32 mouse cellular contexts compared by ENCODE assay signal in the genomic region with DNA sequence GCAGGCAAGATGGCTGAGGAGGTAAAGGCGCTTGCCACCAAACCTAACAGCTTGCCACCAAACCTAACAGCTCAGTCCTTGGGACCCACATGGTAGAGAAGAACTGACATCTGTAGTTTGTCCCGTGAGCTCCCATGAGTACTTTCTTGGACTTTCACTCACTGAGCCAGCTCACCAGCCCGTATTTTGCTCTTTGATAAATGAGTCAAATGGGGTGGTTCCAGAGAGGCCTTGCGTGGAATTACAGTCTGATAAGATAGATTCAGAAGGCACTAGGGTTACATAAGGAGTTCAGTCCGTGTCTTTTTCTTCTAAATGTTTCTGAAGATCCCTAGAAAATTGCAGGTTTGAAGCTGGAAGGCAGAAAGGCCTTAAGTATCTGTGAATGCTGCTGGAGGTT. TPM values are rescaled to one million over a fixed set of nuclear protein-coding genes. Genes with fewer than 3 reads are reported as not detected.
A peak's percentile ranks its signal among the peaks of the same experiment; 100 is the strongest.
DNase-seq lines count a peak whose midpoint lies in the region; ATAC-seq lines count a peak whose summit lies in the region.
"Had no signal": no experiment of that assay in that cellular context is flagged by ENCODE, and none has a peak within 500 bp of the region (broad histone marks: within the 10 kb centered on the region; RNA-seq: fewer than 3 reads in every experiment).

No protein-coding gene starts in this region.

- peaks cover 39% of the 10 kb centered on the region for H3K4me1 ChIP-seq in liver, embryonic 12.5 days
- H3K4me1 ChIP-seq: embryonic facial prominence, embryonic 15.5 days; heart, embryonic 13.5 days; midbrain, embryonic 13.5 days had no signal

- H3K9me3 ChIP-seq in liver, embryonic 12.5 days (replicated peaks), result no peaks in the 10 kb centered on the region
- H3K9me3 ChIP-seq: embryonic facial prominence, embryonic 15.5 days; heart, embryonic 13.5 days; midbrain, embryonic 13.5 days had no signal

- H3K27ac ChIP-seq in liver, embryonic 12.5 days, result peak overlapping the region; percentile 86
- H3K27ac ChIP-seq: embryonic facial prominence, embryonic 15.5 days; heart, adult 2 months; heart, embryonic 13.5 days; hindbrain, postnatal 0 days; midbrain, embryonic 13.5 days had no signal

- H3K9ac ChIP-seq in liver, embryonic 12.5 days, result peak overlapping the region; percentile 39
- H3K9ac ChIP-seq: embryonic facial prominence, embryonic 15.5 days; heart, embryonic 13.5 days; midbrain, embryonic 13.5 days had no signal

- no peaks in the 10 kb centered on the region for H3K27me3 ChIP-seq in liver, embryonic 12.5 days (replicated peaks)
- H3K27me3 ChIP-seq: embryonic facial prominence, embryonic 15.5 days; heart, embryonic 13.5 days; midbrain, embryonic 13.5 days; Patski had no signal

- peak overlapping the region; percentile 55 for H3K4me2 ChIP-seq in liver, embryonic 12.5 days
- H3K4me2 ChIP-seq: embryonic facial prominence, embryonic 15.5 days; heart, embryonic 13.5 days; midbrain, embryonic 13.5 days had no signal

- WGBS in liver, embryonic 12.5 days (ENCODE audit: insufficient replicate concordance), result 32% methylated on average over 5 of the region's 5 CpGs

- ATAC-seq in erythroblast, adult 5-6 weeks (replicated peaks; ENCODE audit: low FRiP score, poor library complexity, severe bottlenecking), result peak; percentile 75
- ATAC-seq in liver, embryonic 12.5 days, result peak; percentile 85
- 0 out of 2 replicates have a peak, but pooled peaks have one; percentile 17 for ATAC-seq in megakaryocyte progenitor cell, adult 5-6 weeks (replicated peaks; ENCODE audit: poor library complexity)
- ATAC-seq: hindbrain, postnatal 0 days; midbrain, embryonic 13.5 days; Patski had no signal

- no peaks in the 10 kb centered on the region for H3K36me3 ChIP-seq in liver, embryonic 12.5 days
- H3K36me3 ChIP-seq: embryonic facial prominence, embryonic 15.5 days; heart, embryonic 13.5 days; midbrain, embryonic 13.5 days had no signal

- peak; percentile 25 to 44 for DNase-seq in adrenal gland, postnatal 36 days
- no peak for DNase-seq in adrenal gland, postnatal 4 days (ENCODE audit: low spot score in 2 of 2)
- DNase-seq in left cerebral cortex, adult 11 months (ENCODE audit: low spot score), result no peak
- DNase-seq in lung, postnatal 14 days, result no peak
- DNase-seq in neural tube, embryonic 10.5 days (ENCODE audit: extremely low spot score, low spot score), result no peak
- DNase-seq: cerebellum, adult 9-10 months; gastrocnemius, postnatal 25 days; heart, adult 2 months; heart, postnatal 14 days; kidney, adult 18-20 months; kidney, postnatal 4 days; layer of hippocampus, adult 9-11 months; lung, adult 18-20 months; lung, postnatal 10 days; right cerebral cortex, postnatal 25 days; thymus, adult 2 months had no signal

- H3K4me3 ChIP-seq in liver, embryonic 12.5 days, result 0 out of 2 replicates have a peak overlapping the region, but pooled peaks have one; percentile 17
- H3K4me3 ChIP-seq: embryonic facial prominence, embryonic 15.5 days; heart, adult 2 months; heart, embryonic 13.5 days; midbrain, embryonic 13.5 days had no signal

RNA-seq across cellular contexts. Expression of gene Myo18a, which starts 10.5 kb away (rescaled TPM):
- 10 to 100 TPM; 56.7 to 76.3 TPM for total RNA-seq in adrenal gland, postnatal 36 days (2021)
- 10 to 100 TPM; 90.0 to 90.8 TPM for total RNA-seq in adrenal gland, postnatal 4 days (2021)
- 17.5 and 18.6 TPM in 2 replicates for total RNA-seq in erythroblast, adult 5-6 weeks (2015; ENCODE audit: low replicate concordance)
- total RNA-seq in erythroblast, adult 5-6 weeks (2017; ENCODE audit: low replicate concordance), result 14.6 and 22.2 TPM in 2 replicates
- 28.8 and 30.3 TPM in 2 replicates for polyA plus RNA-seq in liver, embryonic 12.5 days (2016; fragmentation: Nextera tagmentation; extraction: Ambion mirVana)
- total RNA-seq in megakaryocyte progenitor cell, adult 5-6 weeks (2015), result 23.1 and 25.1 TPM in 2 replicates
- 71.4 and 99.8 TPM in 2 replicates for total RNA-seq in megakaryocyte progenitor cell, adult 5-6 weeks (2017)

RNA-seq across cellular contexts. Expression of gene Cryba1, which starts 27.4 kb away (rescaled TPM):
- total RNA-seq in adrenal gland, postnatal 36 days (2021), result not detected
- not detected for total RNA-seq in adrenal gland, postnatal 4 days (2021)
- total RNA-seq in erythroblast, adult 5-6 weeks (2015; ENCODE audit: low replicate concordance), result not detected in 2 replicates
- not detected in 2 replicates for total RNA-seq in erythroblast, adult 5-6 weeks (2017; ENCODE audit: low replicate concordance)
- not detected in 2 replicates for polyA plus RNA-seq in liver, embryonic 12.5 days (2016; fragmentation: Nextera tagmentation; extraction: Ambion mirVana)
- not detected in 2 replicates for total RNA-seq in megakaryocyte progenitor cell, adult 5-6 weeks (2015)
- total RNA-seq in megakaryocyte progenitor cell, adult 5-6 weeks (2017), result not detected in 2 replicates
- total RNA-seq: common myeloid progenitor, adult 5-6 weeks; ES-E14; gastrocnemius, postnatal 25 days; heart, adult 2 months; heart, postnatal 14 days; hindbrain, postnatal 0 days; left cerebral cortex, adult 8-10 months; megakaryocyte, adult 5-6 weeks; monocyte, adult 5-6 weeks had no signal
- polyA plus RNA-seq: heart, adult 2 months; kidney, embryonic 16.5 days; limb, embryonic 11.5 days; Patski; stomach, embryonic 14.5 days had no signal

RNA-seq across cellular contexts. Expression of gene Gm10277, which starts 35.0 kb away (rescaled TPM):
- total RNA-seq in adrenal gland, postnatal 36 days (2021), result not detected
- not detected for total RNA-seq in adrenal gland, postnatal 4 days (2021)
- not detected in 2 replicates for total RNA-seq in erythroblast, adult 5-6 weeks (2015; ENCODE audit: low replicate concordance)
- total RNA-seq in erythroblast, adult 5-6 weeks (2017; ENCODE audit: low replicate concordance), result not detected in 2 replicates
- polyA plus RNA-seq in liver, embryonic 12.5 days (2016; fragmentation: Nextera tagmentation; extraction: Ambion mirVana), result 1.2 and 1.6 TPM in 2 replicates
- not detected in 2 replicates for total RNA-seq in megakaryocyte progenitor cell, adult 5-6 weeks (2015)
- not detected in 2 replicates for total RNA-seq in megakaryocyte progenitor cell, adult 5-6 weeks (2017)
- total RNA-seq: gastrocnemius, postnatal 25 days; heart, adult 2 months; heart, postnatal 14 days; hindbrain, postnatal 0 days; left cerebral cortex, adult 8-10 months; monocyte, adult 5-6 weeks had no signal
- polyA plus RNA-seq: heart, adult 2 months; thymus, adult 2 months had no signal

Comparison
In these comparisons a context has a peak if more than half of its experiments do, and no peak if none do; other contexts are left out.
1. DNase-seq: peak in adrenal gland, postnatal 36 days (2 of 2); none in adrenal gland, postnatal 4 days (0 of 2), left cerebral cortex, adult 11 months (single experiment), lung, postnatal 14 days (single experiment) and neural tube, embryonic 10.5 days (single experiment).
2. ATAC-seq: peak in every context shown above with its lines; median percentile 85 in liver, embryonic 12.5 days; 75 in erythroblast, adult 5-6 weeks; 17 in megakaryocyte progenitor cell, adult 5-6 weeks.